Mouse (Mus musculus): ENCODE measurements around the gene Oxsr1. TPM values are rescaled to one million over a fixed set of nuclear protein-coding genes. Genes with fewer than 3 reads are reported as not detected.

Gene Oxsr1
- total RNA-seq, 2 experiments from 2014 or later, result 41.5 to 42.0 TPM

Other genes with a start within 250 kb of the Oxsr1 start
- gene Plcd1, start 228.9 kb downstream of the Oxsr1 start, total RNA-seq (2021), result 10 to 100 TPM; 10.1 to 11.9 TPM
- 1 to 10 TPM; 1.1 to 1.2 TPM for gene Dlec1, start 219.9 kb downstream of the Oxsr1 start, total RNA-seq (2021)
- 1 to 10 TPM; 2.2 to 3.3 TPM for gene Acaa1b, start 165.3 kb downstream of the Oxsr1 start, total RNA-seq (2021)
- not detected for gene Gm47289, start 163.3 kb downstream of the Oxsr1 start, total RNA-seq (2021)
- gene Slc22a13, start 113.3 kb downstream of the Oxsr1 start, total RNA-seq (2021), result not detected
- gene Acaa1a, start 17.2 kb upstream of the Oxsr1 start, total RNA-seq (2021), result 10 to 100 TPM; 66.2 to 66.5 TPM
- 1 to 10 TPM; 5.0 to 7.2 TPM for gene Myd88, start 19.0 kb upstream of the Oxsr1 start, total RNA-seq (2021)
- gene Xylb, start 35.0 kb upstream of the Oxsr1 start, total RNA-seq (2021), result 1 to 10 TPM; 4.0 to 4.4 TPM
- not detected for gene Slc22a14, start 43.1 kb upstream of the Oxsr1 start, total RNA-seq (2021)
- 10 to 100 TPM; 11.9 to 12.2 TPM for gene Acvr2b, start 79.7 kb upstream of the Oxsr1 start, total RNA-seq (2021)
- 10 to 100 TPM; 26.5 to 26.7 TPM for gene Exog, start 122.5 kb upstream of the Oxsr1 start, total RNA-seq (2021)

Data from left cerebral cortex, postnatal 10 days (tissue).